Mouse (Mus musculus): ENCODE data around the gene Gm20721.

DNA sequence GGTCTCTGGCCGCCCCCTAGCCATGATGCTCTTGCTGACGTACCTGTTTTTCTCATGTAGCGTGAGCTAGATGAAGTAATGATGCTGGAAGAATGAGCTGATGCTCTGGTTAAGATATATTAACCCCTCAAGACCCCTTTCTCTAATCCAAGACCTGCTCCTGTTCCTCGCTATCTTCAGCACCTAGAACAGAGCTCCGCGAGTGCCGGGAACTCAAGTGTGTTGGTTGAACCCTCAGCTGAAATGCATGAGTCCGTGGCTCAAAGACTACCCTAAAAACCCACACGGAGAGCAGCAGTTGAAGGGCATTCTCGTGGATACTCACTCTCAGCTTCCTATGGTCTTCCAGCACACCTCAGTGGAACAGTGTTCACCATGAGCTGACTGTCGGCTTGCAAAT lies 63.2 kb downstream of the Gm20721 start:
- TF ChIP-seq ZC3H11A (IDR thresholded peaks at IDR 0.05; ENCODE audit: borderline replicate concordance, low read depth, low read length) (no peak), CHD2 (IDR thresholded peaks at IDR 0.05; ENCODE audit: low read depth, low read length) (no peak), HCFC1 (IDR thresholded peaks at IDR 0.05; ENCODE audit: borderline replicate concordance, insufficient read depth, low read length) (no peak), MAFK (IDR thresholded peaks at IDR 0.05; ENCODE audit: insufficient read depth, low read depth, low read length) (no peak), ZNF384 (IDR thresholded peaks at IDR 0.05; ENCODE audit: low read depth, low read length) (no peak)

All from ES-E14 (cell line).